Mouse (Mus musculus): ENCODE results near the gene Wdr34.

Gene Wdr34

DNA sequence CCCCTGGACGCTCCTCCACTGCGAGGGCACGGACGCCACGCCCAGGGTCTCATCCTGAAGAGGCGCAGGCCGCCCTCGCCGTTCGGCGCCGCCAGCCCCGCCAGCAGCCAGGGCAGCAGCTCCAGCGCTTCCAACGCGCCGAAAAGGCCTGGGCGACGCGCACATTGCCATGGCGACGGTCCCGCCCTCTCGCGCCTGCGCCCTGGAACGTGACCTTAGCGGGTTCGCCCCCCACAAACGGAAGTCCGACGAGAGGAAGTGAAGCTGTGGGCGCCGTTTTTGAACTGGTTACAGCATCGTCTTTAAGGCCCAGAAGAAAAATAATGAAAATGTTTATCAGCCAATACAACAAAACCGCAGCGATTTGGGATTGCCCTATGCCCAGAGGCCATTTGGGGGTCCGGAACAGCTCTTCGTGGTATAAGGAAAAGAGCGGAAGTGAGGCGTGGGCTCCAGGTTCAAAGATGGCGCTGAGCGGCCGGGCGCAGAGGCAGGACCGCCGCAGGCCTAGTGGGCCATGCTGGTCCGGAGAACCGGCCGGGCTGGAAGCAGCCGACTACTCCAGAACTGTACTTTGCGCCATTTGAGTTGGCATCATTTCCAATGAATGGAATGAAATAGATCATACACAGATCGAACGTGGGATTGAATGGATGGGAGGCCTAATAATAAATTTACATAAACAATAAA, at the start of gene Wdr34:
Gene Wdr34, minus strand, starts transcription at position 183 of the 690 bp plus-strand sequence.
- DNase-seq (ENCODE audit: low spot score in 2 of 2), result peak; percentile 95 to 96

DNA sequence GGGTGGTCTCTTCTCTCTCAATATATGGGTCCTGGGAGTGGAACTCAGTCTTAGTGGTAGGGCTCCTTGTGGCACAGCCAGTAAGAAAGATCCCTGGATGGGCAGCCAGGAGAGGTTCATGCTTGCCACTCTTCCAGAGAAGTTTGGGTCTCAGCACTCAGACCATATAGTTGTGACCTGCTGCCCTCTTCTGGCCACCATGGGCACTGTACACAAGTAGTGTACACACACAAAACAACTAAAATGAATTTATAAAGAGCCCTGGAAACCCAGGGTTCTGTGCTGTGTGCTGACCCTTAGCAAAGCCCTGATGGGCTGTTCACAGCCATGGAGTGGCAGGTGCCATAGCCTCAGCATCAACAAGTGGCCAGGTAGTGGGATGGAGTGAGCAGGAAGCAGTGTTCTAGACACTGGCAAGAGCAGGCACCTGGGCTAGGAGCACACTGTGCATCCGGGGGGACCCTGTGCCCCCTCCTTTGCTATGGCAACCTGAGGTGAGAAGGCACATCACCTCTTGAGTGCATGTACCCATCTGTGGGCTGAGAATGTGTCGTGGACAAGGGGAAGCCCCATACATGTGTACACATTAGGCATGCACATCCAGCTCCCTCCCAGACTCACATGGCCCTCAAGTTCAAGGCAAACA, 47.3 kb upstream of the Wdr34 start:
- peak; percentile 46 to 61 for DNase-seq (ENCODE audit: low spot score in 2 of 2)

DNA sequence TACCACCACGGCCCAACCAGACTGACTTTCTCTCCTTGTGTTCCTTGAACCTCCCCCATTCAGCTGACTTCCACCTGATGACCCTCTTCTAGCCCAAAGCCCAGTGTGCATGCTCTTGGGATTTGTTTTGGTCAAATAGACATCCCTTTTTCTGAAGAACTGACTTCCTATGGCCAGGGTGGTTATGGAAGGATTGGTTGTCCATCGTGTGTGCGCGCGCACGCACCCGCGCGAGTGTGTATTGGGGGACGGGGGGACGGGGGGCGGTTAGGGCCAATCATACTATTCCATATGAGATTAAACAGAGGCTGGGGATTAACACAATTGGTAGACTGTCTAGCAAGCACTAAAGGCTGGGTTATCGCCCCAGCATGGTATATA, 45.5 kb upstream of the Wdr34 start:
- DNase-seq (ENCODE audit: low spot score in 2 of 2), result peak in 1 of 2 experiments; percentile 29

DNA sequence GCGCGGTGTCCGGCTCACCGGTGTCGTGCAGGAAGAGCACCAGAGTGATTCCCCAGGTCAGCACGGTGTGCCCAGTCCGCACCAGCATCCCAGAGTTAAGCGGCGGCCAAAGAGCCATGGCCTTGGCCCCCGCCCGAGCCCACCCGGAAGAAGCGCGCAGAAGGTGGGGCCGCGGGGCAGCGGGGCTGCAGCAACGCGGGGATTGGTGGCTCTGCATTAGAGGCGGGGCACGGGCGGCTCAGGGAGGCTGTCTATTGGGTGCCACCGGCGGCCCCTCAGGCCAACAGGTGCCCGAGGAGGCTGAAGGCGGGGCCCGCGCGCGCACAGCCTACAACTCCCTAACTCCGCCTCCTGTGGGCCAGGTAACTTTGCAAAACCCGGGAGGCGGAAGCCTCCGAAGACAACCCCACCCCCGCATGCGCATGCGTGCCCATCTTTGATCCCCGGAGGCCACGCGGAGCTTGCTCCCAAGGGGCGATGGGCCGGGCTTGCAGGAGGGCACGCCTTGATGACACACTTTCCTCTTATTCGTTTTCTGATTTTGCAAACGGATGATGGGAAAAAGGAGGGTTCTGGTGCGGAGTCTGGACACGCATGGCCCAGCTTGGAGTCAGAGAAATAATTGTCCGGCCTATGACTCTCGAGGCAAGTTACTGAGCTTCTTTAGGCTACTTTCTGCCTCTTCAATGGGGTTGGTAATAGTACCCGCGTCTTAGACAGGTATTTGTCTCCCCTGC, 45.0 kb upstream of the Wdr34 start, which contains the start of gene Zdhhc12:
Gene Zdhhc12, minus strand, starts transcription at position 178 of the 737 bp plus-strand sequence.
- peak; percentile 99 for DNase-seq (ENCODE audit: low spot score in 2 of 2)

DNA sequence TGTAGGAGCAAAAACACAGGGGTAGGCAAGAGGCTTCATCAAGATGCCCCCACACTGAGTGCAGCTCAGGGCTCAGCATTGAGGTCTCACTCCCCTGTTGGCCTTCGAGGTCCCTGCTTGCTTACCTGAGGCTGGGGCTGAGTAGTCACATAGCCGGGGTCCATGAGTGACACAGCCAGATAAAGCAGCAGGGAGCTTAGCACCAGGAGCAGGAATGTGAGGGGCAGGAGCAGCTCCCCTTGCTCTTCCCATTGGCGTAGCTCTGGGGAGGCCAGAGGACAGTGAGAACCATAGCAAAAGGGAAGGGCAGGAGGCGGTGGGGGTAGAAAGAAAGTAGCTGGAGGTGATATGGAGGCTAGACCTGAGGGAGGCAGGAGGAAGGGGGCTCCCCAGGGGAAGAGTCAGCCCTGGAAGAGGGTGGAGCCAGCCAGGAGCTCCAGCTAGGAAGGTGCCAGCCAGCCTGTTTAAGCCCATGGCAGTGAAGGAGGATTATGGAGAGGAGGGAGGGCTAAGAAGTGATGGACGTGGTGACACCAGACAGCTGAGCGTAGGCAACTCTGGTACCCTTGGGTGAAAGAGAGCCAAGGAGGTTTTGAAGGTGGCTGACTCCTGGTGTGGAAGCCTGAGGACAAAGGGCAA, 43.7 kb upstream of the Wdr34 start:
- no peak for DNase-seq (ENCODE audit: low spot score in 2 of 2)

DNA sequence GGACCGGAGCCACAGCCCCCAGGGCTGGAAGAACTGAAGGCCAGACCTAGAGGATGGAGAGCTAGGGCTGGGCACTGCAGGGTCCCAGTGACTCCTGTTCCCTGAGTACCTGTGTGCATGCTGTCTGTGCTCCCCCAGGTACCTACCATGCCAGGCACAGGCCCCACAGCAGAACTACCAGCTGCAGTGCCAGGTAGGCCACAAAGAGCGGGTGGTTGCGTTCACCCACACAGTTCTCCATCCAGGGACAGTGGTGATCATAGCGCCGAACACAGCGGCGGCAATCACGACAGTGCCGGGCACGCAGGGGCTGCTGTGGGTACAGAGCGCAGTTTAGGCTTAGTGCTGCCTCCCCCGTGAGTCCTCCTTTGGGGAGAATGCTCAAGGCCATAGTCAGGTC, 42.8 kb upstream of the Wdr34 start:
- no peak for DNase-seq (ENCODE audit: low spot score in 2 of 2)

DNA sequence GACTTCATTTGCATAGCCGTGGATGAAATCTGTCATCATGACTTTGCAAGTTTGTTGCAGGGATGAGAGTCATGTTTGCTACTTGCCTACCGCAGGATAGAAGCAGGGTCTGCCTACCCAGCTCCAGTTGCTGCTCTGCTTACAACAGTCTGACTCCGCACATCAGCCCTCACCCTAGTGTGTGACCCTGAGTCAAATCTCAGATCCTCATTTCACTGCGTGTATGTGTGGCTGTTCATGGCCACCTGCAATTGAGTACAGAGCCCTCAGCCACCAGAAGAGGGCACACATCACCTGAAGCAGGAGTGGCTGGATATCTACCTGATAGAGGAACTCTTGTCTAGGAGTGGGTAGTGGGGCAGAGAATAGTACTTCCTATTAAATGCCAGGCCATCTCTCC, 38.6 kb upstream of the Wdr34 start:
- DNase-seq (ENCODE audit: low spot score in 2 of 2), result no peak

DNA sequence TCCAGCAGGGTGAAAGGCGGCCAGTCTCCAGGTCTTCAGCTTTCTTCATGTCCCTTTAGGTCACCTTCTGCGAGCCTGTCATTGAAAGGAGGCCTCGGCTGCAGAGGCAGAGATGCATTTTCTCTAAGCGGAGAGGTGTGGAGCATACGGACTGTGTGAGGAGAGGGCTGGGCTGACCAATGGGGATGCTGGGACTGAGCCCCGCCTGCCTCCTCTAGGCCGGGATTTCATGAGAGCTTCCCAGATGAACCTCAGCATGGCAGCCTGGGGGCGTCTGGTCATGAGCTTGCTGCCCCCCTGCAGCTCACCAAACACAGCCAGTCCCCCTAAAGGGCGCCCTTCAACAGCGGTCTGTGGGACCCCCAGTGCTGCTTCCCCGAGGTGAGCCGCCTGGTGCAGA, 36.0 kb upstream of the Wdr34 start:
- DNase-seq (ENCODE audit: low spot score in 2 of 2), result no peak

DNA sequence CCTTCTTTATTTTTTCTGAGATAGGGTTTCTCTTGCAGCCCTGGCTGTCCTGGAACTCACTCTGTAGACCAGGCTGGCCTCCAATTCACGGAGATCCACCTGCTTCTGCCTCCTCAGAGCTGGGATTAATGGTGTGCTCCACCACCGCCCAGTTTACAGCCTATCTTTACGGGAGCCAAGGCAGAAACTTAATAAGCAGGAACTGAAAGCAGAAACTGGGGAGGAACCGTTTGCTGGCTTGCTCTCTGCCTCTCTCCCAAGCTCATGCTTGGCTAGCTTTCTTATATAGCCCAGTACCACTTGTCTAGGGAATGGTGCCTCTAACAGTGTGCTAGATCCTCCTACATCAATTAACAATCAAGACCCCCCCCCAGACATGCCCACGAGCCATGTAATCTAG, 35.4 kb upstream of the Wdr34 start:
- DNase-seq (ENCODE audit: low spot score in 2 of 2), result peak; percentile 51 to 54

DNA sequence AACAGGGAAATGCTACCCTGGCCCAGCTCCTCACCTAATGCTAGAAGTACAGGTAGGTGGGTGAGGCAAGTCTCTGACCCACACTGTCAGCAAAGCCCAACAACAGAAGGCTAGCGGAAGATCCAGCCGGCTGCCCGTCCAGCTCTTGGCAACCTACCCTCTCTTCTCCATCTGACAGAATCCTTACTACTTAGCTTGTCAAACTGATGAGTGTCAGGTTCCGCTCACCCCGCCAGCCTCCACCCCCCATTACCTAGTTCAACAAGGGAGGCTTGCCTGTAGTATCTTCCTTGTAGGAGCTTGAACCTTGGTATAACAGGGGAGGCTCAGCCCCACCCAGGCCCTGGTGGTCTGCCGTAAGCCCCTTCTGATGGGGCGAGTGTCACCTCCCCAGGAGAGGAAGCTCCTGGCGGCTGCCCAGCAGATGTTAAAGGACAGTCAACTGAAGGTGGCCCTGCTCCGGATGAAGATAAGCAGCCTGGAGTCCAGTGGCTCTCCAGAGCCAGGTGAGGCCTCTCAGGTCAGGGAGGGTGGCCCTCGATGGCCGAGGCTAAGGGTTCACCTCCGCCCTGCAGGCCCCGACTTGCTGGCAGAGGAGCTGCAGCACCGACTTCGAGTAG, 31.6 kb upstream of the Wdr34 start:
- DNase-seq (ENCODE audit: low spot score in 2 of 2), result no peak

DNA sequence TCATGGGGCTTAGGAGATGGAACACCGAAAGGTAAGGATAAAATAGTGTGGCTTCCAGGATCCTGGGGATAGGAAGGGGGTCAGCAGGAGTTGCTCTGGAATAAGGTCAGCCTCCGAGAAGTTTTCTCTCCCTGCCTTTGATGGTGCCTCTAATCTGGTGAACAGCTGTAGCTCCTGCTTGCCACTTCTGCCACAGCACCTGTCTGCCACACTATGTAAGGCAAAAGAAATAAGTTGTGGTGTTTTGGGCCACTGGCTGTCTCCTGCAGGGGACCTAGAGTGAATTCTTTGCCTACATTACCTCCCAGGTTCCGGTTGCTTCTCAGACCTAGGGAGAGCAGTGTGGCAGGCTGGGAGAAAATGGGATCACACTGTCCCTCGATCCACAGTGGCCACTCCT, 30.1 kb upstream of the Wdr34 start:
- no peak for DNase-seq (ENCODE audit: low spot score in 2 of 2)

DNA sequence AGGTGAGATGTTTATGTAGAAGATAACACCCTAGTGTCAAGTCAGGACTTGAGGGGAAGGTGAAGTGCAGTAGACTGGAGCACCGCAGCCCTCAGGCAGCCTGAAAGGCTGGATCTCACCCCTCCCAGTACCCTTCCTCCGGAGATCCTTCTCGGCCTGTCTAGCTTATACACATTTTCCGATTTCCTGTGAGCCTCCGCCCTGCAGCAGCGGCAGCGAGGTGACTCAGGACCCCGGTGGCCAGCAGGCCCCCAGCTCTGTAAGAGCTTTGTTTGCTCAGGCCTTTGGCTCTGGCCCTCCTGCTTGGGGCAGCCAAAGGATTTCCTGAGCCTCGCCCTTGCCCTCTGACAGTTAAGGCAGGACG, 29.6 kb upstream of the Wdr34 start:
- no peak for DNase-seq (ENCODE audit: low spot score in 2 of 2)

DNA sequence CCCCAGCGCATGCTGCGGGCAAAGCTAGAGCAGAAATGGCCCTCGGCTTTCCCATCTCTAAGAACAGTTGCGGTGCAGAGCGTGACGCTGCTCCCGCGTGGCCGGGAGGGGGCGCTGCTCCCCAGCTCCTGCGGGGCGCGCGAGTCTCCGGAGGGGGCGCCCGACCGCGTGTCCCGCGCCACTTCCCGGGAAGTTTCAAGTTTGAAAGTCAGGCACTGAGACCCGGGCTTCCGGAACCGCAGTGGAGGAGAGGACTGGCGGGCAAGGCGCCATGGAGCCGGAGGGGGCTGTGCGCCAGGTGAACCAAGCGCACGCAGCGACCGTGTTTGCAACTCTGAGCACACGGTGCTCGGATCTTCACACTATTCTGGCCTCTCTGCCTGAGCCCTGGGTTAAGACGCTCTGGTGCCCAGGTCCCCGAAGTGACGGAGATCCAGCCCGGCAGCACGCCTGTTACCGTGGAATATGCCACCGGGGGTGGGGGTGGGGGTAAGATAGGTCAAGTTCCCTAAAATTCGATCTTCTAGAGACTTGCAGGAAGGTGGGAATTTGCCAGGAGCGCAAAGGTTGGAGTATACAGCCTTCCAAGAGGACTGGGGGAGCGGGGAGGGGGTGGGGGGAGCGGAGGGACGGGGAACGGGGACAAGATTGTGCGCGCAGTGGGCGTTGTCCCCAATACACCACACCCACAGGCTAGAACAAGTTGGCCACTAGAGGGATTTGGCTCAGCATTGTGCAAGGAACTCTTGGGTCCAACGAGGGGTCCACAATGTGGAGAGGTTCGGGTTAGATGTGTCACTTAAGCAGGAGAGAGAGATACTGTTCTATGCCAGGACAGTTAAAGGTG, 29.0 kb upstream of the Wdr34 start, which contains the start of gene Pkn3:
Gene Pkn3, plus strand, starts transcription at position 183 of the 847 bp plus-strand sequence.
- peak; percentile 62 to 75 for DNase-seq (ENCODE audit: low spot score in 2 of 2)

DNA sequence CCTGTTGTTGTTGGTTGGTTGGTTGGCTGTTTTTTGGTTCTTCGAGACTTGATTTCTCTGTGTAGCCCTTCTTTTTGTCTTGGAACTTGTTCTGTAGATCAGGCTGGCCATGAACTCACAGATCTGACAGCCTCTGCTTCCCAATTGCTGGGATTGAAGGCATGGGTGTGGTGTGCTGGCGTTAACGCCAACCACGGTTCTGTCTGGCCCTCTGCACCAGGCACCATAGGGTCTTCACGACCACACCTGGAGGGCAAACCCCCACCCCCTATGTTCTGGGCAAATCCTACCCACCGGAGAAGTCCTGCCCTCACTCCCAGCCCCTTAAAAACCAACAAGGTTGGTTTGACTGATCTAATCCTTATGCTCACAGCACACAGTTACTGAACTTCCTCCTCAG, 28.3 kb upstream of the Wdr34 start:
- no peak for DNase-seq (ENCODE audit: low spot score in 2 of 2)

DNA sequence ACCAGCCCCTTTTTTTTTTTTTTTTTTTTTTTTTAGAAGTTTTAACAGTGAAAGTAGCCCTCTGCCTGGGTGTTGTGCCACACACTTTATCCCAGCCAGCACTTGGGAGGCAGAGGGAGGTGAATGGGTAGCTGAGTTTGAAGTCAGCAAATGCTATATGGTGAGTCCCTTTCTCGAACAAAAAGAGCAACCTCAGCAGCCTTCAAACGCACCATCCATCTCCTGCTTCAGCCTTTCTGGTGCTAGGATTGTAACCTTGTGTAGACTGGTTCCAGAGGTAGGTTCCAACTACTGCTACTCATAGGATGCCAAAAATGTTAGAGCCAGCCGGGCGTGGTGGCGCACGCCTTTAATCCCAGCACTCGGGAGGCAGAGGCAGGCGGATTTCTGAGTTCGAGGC, 27.8 kb upstream of the Wdr34 start:
- no peak for DNase-seq (ENCODE audit: low spot score in 2 of 2)

DNA sequence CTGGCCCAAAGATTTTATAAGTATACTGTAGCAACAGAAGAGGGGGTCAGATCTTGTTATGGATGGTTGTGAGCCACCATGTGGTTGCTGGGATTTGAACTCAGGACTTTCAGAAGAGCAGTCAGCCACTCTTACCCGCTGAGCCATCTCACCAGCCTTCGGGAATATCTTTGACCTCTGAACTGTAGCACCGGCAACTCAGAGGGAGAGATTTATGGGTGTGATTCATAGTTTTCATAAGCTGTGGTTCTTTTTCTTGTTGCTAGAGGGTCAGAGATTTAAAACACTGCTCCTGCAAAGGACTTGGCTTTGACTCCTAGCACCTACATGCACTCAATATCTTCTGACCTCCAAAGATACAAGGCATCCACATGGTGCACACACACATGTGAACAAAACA, 26.9 kb upstream of the Wdr34 start:
- no peak for DNase-seq (ENCODE audit: low spot score in 2 of 2)

DNA sequence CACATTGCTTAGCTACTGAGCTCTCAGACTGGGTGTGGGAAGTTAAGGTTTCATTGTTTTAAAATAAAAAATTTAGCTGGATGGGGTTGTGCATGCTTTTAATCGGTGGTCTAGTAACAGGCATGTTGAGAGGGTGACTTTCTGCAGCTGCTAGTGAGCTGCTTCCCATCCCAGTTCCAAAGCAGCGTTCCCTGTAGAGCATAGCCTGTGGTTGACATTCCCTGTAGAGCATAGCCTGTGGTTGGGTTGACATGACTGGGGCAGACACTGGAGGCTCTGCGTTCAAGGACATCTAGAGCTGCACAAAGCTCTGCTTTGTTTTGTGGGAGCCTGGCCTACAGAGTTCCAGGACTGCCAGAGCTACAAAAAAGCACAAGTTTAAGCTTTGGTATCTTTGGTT, 24.6 kb upstream of the Wdr34 start:
- no peak for DNase-seq (ENCODE audit: low spot score in 2 of 2)

DNA sequence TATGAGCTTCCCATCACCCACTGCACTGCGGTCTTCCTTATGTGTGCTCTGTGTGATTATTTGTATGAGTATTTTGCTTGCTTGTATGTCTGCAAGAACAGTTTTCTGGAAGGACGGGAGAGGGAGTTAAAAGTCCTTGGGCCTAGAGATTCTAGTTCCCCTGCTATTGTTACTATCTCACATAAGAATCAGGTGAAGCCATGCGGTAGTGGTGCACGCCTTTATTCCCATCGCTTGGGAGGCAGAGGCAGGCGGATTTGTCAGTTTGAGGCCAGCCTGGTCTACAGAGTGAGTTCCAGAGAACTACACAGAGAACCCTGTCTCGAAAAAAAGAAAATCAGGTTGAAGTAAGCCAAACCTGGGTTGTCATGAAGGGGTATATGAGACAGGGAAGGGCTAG, 24.2 kb upstream of the Wdr34 start:
- DNase-seq (ENCODE audit: low spot score in 2 of 2), result no peak

DNA sequence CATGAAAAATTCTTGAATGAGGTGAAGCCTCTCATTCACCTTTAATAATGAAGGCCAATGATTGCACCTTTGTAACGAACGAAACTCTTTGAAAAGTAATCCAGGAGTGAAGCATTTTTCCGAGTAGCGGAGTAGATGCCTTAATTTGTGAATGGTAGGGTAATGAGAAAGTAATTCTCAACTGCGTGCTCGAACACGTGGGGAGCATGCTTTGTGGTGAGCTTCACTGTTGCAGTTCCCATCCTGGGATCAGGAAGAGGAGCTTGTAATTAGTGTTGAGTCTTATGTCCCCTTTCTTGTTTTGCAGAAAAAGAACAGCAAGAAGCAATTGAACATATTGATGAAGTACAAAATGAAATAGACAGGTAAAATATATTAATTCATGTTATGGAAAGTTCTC, 19.3 kb upstream of the Wdr34 start:
- no peak for DNase-seq (ENCODE audit: low spot score in 2 of 2)

DNA sequence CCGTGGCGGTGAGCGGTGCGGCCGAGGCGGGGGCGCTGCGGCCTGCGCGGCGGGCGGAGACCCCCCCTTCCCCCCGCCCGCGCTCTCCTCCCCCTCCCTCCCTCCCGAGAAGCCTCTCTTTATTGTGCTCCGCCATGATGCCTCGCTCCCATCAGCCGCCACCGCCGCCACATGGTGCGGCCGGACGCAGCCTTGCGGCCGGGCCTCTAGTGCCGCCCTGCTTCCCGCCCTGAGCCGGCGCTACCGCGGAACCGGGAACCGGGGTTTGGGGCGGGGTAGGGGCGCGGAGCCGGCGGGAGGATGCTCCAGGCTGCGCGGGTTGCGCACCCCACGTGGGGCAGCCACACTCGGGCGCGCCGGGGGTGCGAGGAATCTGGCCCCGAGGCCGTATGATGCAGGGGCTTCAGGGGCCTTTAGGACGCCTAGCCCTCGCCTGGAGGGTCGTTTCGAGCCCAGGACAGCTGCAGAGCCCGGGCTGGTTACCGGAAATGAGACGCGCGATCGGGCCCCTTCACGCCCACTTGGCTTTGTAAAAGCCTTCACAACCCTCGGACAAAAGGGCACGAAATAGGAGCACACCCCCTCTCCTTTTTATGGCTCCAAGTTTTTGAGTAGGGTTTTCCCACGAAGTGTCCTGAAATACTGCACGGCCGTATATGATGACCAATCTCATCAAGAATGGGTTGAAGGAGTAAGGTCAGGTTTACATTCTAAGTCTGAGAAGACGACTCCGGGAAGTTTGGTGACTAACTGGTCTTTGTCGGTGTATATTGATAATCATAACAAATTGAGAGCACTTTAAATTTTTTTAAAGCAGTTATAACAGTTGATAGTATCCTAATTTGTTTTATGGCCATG, 18.6 kb upstream of the Wdr34 start:
- peak; percentile 49 to 58 for DNase-seq (ENCODE audit: low spot score in 2 of 2)
